Mouse (Mus musculus) heart, embryonic 14.5 days (tissue): ENCODE measurements around the gene Zfp366. TPM values are rescaled to one million over a fixed set of nuclear protein-coding genes. Genes with fewer than 3 reads are reported as not detected.

Source experiments
- ATAC-seq: fragments of 200-750 bp; cut with Nextera tagmentation; 2 replicates; pipeline ENCODE4 v1.8.0; 2017; ENCODE audit warnings: low read depth, moderate TSS enrichment; ENCODE audit not compliant: insufficient number of reproducible peaks, insufficient read depth, low FRiP score
- H3K27ac ChIP-seq, 2 experiments: fragments of 200-500 bp in 1 of 2; fragments of 300-500 bp in 1 of 2; sonication (generic) in 1 of 2; replicated peaks in 1 of 2; 2 replicates each; pipeline ENCODE4 v1.5.1; 2012 to 2014; ENCODE audit warnings: low read depth in 2 of 2, low read length in 2 of 2, control low read depth in 1 of 2, mild to moderate bottlenecking in 1 of 2, mixed read lengths in 1 of 2; ENCODE audit not compliant: control insufficient read depth in 1 of 2, insufficient read depth in 1 of 2
- H3K27me3 ChIP-seq: fragments of 300-500 bp; sonication (generic); 2 replicates; pipeline ENCODE4 v1.6.1; 2014; ENCODE audit warnings: mild to moderate bottlenecking, low read length, control low read depth; ENCODE audit not compliant: control insufficient read depth, insufficient read depth
- H3K36me3 ChIP-seq: fragments of 300-500 bp; sonication (generic); 2 replicates; pipeline ENCODE4 v1.6.1; 2014; ENCODE audit warnings: mild to moderate bottlenecking, control low read depth, low read length, mixed read lengths; ENCODE audit not compliant: control insufficient read depth, insufficient read depth
- H3K4me1 ChIP-seq, 2 experiments: fragments of 200-500 bp in 1 of 2; fragments of 300-500 bp in 1 of 2; sonication (generic) in 1 of 2; 2 replicates each; pipeline ENCODE4 v1.6.1; 2012 to 2014; ENCODE audit warnings: low read length in 2 of 2, control low read depth in 1 of 2, mixed read lengths in 1 of 2; ENCODE audit not compliant: control insufficient read depth in 2 of 2, insufficient read depth in 2 of 2
- H3K4me2 ChIP-seq: fragments of 300-500 bp; sonication (generic); 2 replicates; pipeline ENCODE4 v1.6.1; 2014; ENCODE audit warnings: mild to moderate bottlenecking, low read length
- H3K4me3 ChIP-seq, 2 experiments: fragments of 200-500 bp in 1 of 2; fragments of 300-500 bp in 1 of 2; sonication (generic) in 1 of 2; 2 replicates each; pipeline ENCODE4 v1.5.1; 2012 to 2014; ENCODE audit warnings: low read length in 2 of 2, mild to moderate bottlenecking in 2 of 2, control low read depth in 1 of 2, low read depth in 1 of 2, moderate library complexity in 1 of 2; ENCODE audit not compliant: control insufficient read depth in 1 of 2, insufficient read depth in 1 of 2
- H3K9ac ChIP-seq: fragments of 300-500 bp; sonication (generic); 2 replicates; pipeline ENCODE4 v1.6.1; 2014; ENCODE audit warnings: mild to moderate bottlenecking, low read length
- H3K9me3 ChIP-seq: fragments of 300-500 bp; sonication (generic); 2 replicates; pipeline ENCODE4 v1.6.1; 2016; ENCODE audit warnings: low read length, control low read depth; ENCODE audit not compliant: control insufficient read depth
- WGBS: fragments of 180-500 bp; shearing (Covaris S2); extraction: QIAGEN DNeasy Blood & Tissue Kit; methylation state at CpG from one replicate; pipeline ENCODE4 v1.1.7; 2014; 5-methylcytosine and 5-hydroxymethylcytosine counted together
- polyA plus RNA-seq: library from polyadenylated mRNA; unstranded; fragments of >200 nt; fragmentation: Nextera tagmentation; extraction: Ambion mirVana; gene quantifications from 2 replicates; pipeline ENCODE4 v1.2.1, GENCODE M21; 2014

Gene Zfp366
- polyA plus RNA-seq, 1 experiment from 2014 or later: 0.95 TPM

DNA sequence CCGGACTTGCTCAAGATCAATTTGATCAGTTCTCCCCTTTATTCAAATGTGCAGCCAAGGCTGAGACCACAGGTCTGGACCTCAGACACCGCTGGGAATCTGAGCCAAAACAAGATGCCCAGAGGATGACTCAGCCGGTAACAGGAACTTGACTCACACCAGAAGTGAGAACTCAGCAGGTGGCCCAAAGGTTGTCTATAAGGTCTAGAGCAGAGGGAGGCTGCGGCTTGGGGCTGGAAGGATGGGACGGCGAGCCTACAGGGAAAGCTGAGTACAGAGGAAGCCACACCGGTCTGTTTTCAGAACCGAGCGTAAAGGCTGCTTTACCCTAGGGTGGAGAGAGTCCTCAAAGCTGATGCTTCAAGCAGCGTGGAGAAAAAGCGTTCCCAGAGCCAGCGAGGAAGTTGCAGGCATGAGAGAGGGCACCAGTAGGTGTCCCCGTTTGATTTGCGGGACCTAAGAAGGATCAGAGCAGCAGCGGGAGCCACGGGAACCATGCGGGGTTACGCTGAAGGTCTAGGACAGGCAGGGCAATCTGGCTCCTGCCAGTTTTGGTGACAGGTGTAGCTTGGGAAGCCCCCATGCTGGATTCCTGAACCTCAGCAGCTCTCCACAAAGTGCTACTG is 32.2 kb upstream of the Zfp366 start:
- H3K4me1 ChIP-seq: peaks cover 9 to 10% of the 10 kb centered on the region in 2 experiments
- no peaks in the 10 kb centered on the region for H3K36me3 ChIP-seq
- H3K4me3 ChIP-seq: peak overlapping the region in 1 of 2 experiments; percentile 17; a peak in 1 of 4 replicates
- H3K27me3 ChIP-seq: no peaks in the 10 kb centered on the region
- peaks cover 11% of the 10 kb centered on the region for H3K9me3 ChIP-seq
- no peak overlapping the region for H3K27ac ChIP-seq
- 0 out of 2 replicates have a peak, but pooled peaks have one; percentile 39 for ATAC-seq
- 8% methylated on average over 18 of the region's 18 CpGs for WGBS
- H3K4me2 ChIP-seq: peak overlapping the region; percentile 62
- peak overlapping the region; percentile 55 for H3K9ac ChIP-seq

DNA sequence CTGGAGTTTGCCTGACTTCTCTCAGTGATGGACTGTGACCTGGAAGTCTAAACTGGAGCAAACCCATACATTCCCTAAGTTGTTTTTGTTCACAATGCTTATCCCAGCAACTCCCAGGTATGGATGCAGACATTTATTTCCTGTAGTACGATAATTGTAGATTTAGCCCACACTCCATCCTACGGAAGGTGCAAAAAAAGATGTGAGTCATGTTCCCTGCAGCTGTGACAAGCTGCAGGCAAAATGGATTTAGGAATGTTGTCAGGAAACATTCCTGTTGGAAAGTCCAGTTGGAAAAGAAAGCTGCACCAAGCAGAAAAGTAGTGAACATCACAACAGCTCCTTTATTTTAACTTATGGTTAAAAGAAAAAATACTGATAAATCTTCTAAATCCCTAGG is 26.9 kb upstream of the Zfp366 start:
- WGBS: 58% methylated on average over 2 of the region's 2 CpGs

DNA sequence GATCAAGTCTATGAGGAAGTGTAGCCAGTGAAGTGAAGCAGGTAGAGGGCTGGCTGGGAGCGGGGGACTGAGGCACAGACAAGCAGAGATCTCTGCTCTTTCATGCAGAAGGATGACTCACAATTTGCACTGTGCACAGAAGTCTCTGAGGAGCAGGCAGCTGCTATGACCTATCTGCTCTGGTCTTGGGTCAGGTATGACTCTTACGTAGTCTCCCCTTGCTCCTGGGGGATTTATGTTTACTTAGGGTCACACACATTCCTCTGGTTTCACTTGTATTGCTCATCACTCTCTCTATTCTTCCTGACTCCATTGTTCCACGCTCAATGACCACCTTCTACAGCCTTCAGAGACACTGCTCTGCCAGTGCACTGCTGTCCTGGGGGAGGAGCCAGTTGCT is 25.9 kb upstream of the Zfp366 start:
- 81% methylated on average over 3 of the region's 3 CpGs for WGBS
- peaks cover 4 to 12% of the 10 kb centered on the region in 2 experiments; a peak in 3 of 4 replicates for H3K4me1 ChIP-seq

More for the DNA sequence above, 26.9 kb upstream of the Zfp366 start:
- H3K4me1 ChIP-seq: peaks cover under 1 to 5% of the 10 kb centered on the region in 2 experiments
- H3K4me2 ChIP-seq: no peak overlapping the region
- no peaks in the 10 kb centered on the region for H3K36me3 ChIP-seq
- no peaks in the 10 kb centered on the region for H3K27me3 ChIP-seq
- no peak overlapping the region for H3K9ac ChIP-seq
- H3K9me3 ChIP-seq: peaks cover 11% of the 10 kb centered on the region
- no peak overlapping the region for H3K4me3 ChIP-seq
- ATAC-seq: no peak
- H3K27ac ChIP-seq: no peak overlapping the region

DNA sequence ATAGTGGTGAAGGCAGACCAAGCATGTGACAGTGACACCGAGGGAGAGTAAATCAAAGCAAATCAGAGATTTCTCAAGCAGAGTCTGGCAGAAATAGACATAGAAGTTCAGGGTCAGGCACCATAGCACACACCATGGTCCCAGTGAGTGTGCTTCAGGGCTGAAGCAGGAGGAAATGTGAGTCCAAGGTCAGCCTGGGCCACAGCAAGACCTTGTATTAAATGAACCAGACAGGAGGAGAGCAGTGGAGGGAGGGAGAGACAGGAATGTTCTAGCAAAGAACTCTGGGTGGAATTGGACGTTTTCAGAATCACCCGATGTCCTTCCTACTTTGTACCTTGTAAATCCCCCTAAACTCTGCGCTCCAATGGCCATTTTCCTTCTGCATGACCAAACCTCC is 21.6 kb upstream of the Zfp366 start:
- Histone ChIP-seq H3K9me3 (no peaks in the 10 kb centered on the region), H3K4me3 (no peak overlapping the region), H3K4me2 (no peak overlapping the region), H3K27me3 (no peaks in the 10 kb centered on the region), H3K4me1 (peaks cover 4 to 14% of the 10 kb centered on the region in 2 experiments), H3K36me3 (no peaks in the 10 kb centered on the region), H3K27ac (no peak overlapping the region), H3K9ac (no peak overlapping the region)
- WGBS: 70% methylated on average over 4 of the region's 4 CpGs
- ATAC-seq: no peak

More for the DNA sequence above, 25.9 kb upstream of the Zfp366 start:
- H3K36me3 ChIP-seq: no peaks in the 10 kb centered on the region
- no peak overlapping the region for H3K4me3 ChIP-seq
- no peak overlapping the region for H3K27ac ChIP-seq
- no peak overlapping the region for H3K9ac ChIP-seq
- H3K27me3 ChIP-seq: no peaks in the 10 kb centered on the region
- H3K9me3 ChIP-seq: peaks cover 11% of the 10 kb centered on the region
- no peak overlapping the region for H3K4me2 ChIP-seq
- no peak for ATAC-seq

DNA sequence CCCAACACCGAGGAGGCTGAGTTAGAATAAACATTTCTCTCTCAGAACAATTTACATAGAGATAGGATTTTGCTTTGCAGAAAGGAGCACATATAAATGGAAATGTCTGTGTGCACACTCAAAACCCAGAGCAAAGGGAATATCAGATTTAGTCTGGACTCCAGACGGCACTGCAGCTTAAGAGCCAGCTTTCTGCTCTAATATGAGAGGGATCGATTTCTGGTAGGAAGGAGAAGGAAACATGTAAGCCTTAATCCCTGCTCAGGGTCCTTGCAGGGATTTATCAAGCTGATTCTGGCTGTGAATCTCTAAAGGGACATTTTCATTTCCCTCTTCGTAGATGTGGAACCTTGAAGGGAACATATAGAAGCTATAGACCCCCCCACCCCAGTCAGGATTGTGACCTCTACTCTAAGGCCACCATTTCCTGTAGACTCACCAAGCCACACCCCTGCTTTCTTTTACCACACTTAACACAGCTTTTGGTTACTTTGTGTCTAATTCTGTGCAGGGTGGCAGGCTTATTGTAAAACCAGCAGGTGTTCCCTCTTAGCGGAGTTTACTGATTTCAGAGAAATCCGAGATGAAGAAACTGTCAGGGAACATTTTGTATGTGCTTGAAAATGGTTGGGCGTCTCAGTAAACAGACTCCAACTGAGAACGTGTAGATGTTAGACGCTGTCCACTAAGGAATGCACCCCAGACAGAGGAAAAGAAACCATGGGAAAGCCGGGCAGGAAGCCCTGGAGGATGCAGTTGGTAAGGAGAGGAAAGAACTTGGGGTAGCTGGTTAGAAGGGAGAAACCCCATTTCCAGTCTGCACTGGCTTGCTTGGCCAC is 20.9 kb upstream of the Zfp366 start:
- no peak overlapping the region for H3K9ac ChIP-seq
- no peaks in the 10 kb centered on the region for H3K27me3 ChIP-seq
- H3K27ac ChIP-seq: peak overlapping the region; percentile 27 to 29; a peak in 2 of 4 replicates
- H3K36me3 ChIP-seq: no peaks in the 10 kb centered on the region
- H3K9me3 ChIP-seq: no peaks in the 10 kb centered on the region
- WGBS: 46% methylated on average over 10 of the region's 10 CpGs
- no peak for ATAC-seq
- no peak overlapping the region for H3K4me3 ChIP-seq
- H3K4me2 ChIP-seq: no peak overlapping the region
- H3K4me1 ChIP-seq: peaks cover 4 to 14% of the 10 kb centered on the region in 2 experiments

DNA sequence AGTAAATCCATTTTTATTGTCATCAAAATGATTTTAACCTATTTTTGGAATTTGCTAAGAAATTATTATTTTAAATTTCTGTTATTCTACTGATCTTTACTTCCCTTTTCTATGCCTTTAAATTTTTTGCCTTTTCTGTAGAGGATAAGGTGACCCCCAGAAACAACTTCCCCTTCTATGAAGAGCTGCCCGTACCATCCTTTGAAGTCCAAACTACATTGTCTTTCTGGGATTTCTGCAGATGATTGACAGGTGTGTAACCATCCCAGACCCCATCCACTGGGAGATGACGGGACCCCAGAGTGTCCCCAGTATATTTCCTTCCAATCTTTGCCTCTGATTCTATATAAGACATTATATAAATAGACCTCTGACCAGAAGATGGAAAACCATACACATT is 20.3 kb upstream of the Zfp366 start:
- no peaks in the 10 kb centered on the region for H3K27me3 ChIP-seq
- 74% methylated on average over 2 of the region's 2 CpGs for WGBS
- no peak overlapping the region for H3K4me2 ChIP-seq
- H3K4me1 ChIP-seq: peaks cover 4 to 14% of the 10 kb centered on the region in 2 experiments
- H3K4me3 ChIP-seq: no peak overlapping the region
- no peak overlapping the region for H3K9ac ChIP-seq
- no peaks in the 10 kb centered on the region for H3K36me3 ChIP-seq
- no peak for ATAC-seq
- no peaks in the 10 kb centered on the region for H3K9me3 ChIP-seq
- H3K27ac ChIP-seq: 0 out of 4 replicates have a peak overlapping the region, but pooled peaks of 1 of the 2 experiments have one; percentile 29

DNA sequence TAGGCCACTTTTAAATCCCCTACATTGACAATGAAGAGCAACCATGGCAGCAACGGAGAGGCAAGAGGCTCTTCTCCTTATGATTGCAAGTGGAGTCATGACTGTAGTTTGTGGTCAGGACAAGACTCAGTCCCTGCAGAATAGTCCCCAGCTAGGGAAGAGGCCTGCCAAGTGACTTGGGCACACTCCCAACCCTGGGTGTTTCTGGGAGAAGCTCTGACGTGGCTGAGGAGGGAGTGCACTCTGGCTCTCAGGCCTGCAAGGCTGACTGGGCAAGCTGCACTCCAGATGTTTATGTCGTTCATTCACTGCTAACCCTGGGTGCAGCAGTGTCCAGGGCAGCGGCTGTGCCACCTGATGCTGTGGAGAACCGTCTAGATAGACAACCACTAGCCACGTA is 15.2 kb upstream of the Zfp366 start:
- Histone ChIP-seq H3K4me3 (no peak overlapping the region), H3K27me3 (no peaks in the 10 kb centered on the region), H3K4me1 (peaks cover 0 to 10% of the 10 kb centered on the region in 2 experiments; a peak in 3 of 4 replicates), H3K9ac (no peak overlapping the region), H3K9me3 (no peaks in the 10 kb centered on the region), H3K27ac (no peak overlapping the region), H3K4me2 (no peak overlapping the region), H3K36me3 (no peaks in the 10 kb centered on the region)
- 0 out of 2 replicates have a peak, but pooled peaks have one; percentile 31 for ATAC-seq
- 75% methylated on average over 6 of the region's 6 CpGs for WGBS
